23 mouse cellular contexts compared by ENCODE assay signal in the genomic region with DNA sequence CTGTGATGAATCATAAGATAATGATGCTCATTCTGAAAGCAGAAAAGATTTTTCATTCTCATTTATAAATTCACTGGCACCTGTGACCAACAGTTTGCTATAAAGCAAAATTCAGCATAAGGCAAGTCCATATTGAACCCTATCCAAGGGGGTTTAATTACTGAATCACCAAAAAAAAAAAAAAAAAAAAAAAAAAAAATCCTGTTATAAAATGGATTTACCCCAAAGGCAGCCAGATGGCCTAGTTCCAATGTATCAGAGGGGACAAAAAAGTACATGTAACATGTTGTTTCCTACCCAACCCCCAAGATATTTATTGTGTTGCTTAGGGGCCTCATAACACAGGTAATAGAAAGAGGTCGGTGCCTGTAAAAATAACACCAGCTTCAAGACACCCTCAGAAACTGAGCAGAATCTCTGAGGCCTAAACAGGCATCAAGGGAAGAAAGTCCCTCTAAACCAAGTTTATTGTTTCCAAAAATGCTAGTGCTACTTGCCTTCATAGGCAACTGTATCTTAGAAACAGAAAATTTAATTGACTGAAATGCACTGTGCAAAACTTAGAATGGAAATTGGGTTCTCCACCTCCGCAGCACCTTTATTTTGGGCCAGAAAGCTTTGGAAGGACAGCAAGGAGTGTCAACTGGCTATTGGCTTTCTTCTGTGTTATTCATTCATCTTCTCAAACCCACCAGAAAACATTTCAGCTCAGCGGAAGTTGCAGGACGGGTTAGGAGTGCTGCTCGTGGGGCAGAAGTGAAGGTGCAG.
DNase-seq lines count a peak whose midpoint lies in the region; ATAC-seq lines count a peak whose summit lies in the region.
"Had no signal": no experiment of that assay in that cellular context is flagged by ENCODE, and none has a peak within 500 bp of the region (broad histone marks: within the 10 kb centered on the region; RNA-seq: fewer than 3 reads in every experiment).

No protein-coding gene starts in this region.

- H3K4me3 ChIP-seq in forebrain, embryonic 14.5 days (ENCODE audit: low read depth, low read length), result no peak overlapping the region
- no peak overlapping the region for H3K4me3 ChIP-seq in forebrain, embryonic 16.5 days (replicated peaks; ENCODE audit: low read length)
- H3K4me3 ChIP-seq: embryonic facial prominence, embryonic 10.5 days; heart, adult 2 months; heart, embryonic 15.5 days; hindbrain, embryonic 13.5 days had no signal

- 91% methylated on average over 5 of the region's 5 CpGs for WGBS in forebrain, embryonic 14.5 days
- 87% methylated on average over 5 of the region's 5 CpGs for WGBS in forebrain, embryonic 16.5 days

- no peaks in the 10 kb centered on the region for H3K9me3 ChIP-seq in forebrain, embryonic 14.5 days (replicated peaks; ENCODE audit: control insufficient read depth, low read length)
- no peaks in the 10 kb centered on the region for H3K9me3 ChIP-seq in forebrain, embryonic 16.5 days (ENCODE audit: control insufficient read depth, low read length)
- H3K9me3 ChIP-seq: embryonic facial prominence, embryonic 10.5 days; heart, embryonic 15.5 days; hindbrain, embryonic 13.5 days had no signal

- H3K4me1 ChIP-seq in forebrain, embryonic 14.5 days (ENCODE audit: control insufficient read depth, insufficient read depth, low read length), result no peaks in the 10 kb centered on the region
- no peaks in the 10 kb centered on the region; the same call in 1 of the 2 replicates for H3K4me1 ChIP-seq in forebrain, embryonic 16.5 days (replicated peaks; ENCODE audit: control insufficient read depth, insufficient read depth, low read length)
- H3K4me1 ChIP-seq: embryonic facial prominence, embryonic 10.5 days; heart, embryonic 15.5 days; hindbrain, embryonic 13.5 days had no signal

- H3K9ac ChIP-seq in forebrain, embryonic 14.5 days (ENCODE audit: low read length), result no peak overlapping the region
- H3K9ac ChIP-seq in forebrain, embryonic 16.5 days (replicated peaks; ENCODE audit: low read depth, low read length), result no peak overlapping the region
- H3K9ac ChIP-seq: heart, embryonic 15.5 days; hindbrain, embryonic 13.5 days had no signal

- H3K27me3 ChIP-seq in forebrain, embryonic 14.5 days (replicated peaks; ENCODE audit: control insufficient read depth, insufficient read depth, low read length), result no peaks in the 10 kb centered on the region
- H3K27me3 ChIP-seq in forebrain, embryonic 16.5 days (replicated peaks; ENCODE audit: control insufficient read depth, insufficient read depth, low read length), result no peaks in the 10 kb centered on the region
- H3K27me3 ChIP-seq: heart, embryonic 15.5 days; hindbrain, embryonic 13.5 days had no signal

- H3K4me2 ChIP-seq in forebrain, embryonic 14.5 days (ENCODE audit: low read length), result no peak overlapping the region
- H3K4me2 ChIP-seq in forebrain, embryonic 16.5 days (ENCODE audit: low read length), result no peak overlapping the region
- H3K4me2 ChIP-seq: heart, embryonic 11.5 days; heart, embryonic 15.5 days; hindbrain, embryonic 13.5 days had no signal

- H3K36me3 ChIP-seq in forebrain, embryonic 14.5 days (ENCODE audit: control insufficient read depth, insufficient read depth, low read length), result no peaks in the 10 kb centered on the region
- no peaks in the 10 kb centered on the region for H3K36me3 ChIP-seq in forebrain, embryonic 16.5 days (ENCODE audit: control insufficient read depth, insufficient read depth)
- H3K36me3 ChIP-seq: embryonic facial prominence, embryonic 10.5 days; G1E; heart, embryonic 15.5 days; hindbrain, embryonic 13.5 days had no signal

- no peak overlapping the region for H3K27ac ChIP-seq in forebrain, embryonic 14.5 days (ENCODE audit: low read depth, low read length)
- H3K27ac ChIP-seq in forebrain, embryonic 16.5 days (ENCODE audit: low read length), result no peak overlapping the region
- H3K27ac ChIP-seq: embryonic facial prominence, embryonic 10.5 days; heart, adult 2 months; heart, embryonic 15.5 days; hindbrain, embryonic 13.5 days; hindbrain, postnatal 0 days had no signal

- intact Hi-C loops in left cerebral cortex, postnatal 14 days (cut with DNase I), result no loop called here

- no peak for ATAC-seq in forebrain, embryonic 14.5 days
- no peak for ATAC-seq in forebrain, embryonic 16.5 days
- ATAC-seq: CD4-positive, CD25-positive, alpha-beta regulatory T cell, adult 4 months; hindbrain, postnatal 0 days had no signal

- peak; percentile 69 for DNase-seq in forebrain, embryonic 14.5 days (ENCODE audit: low spot score)
- peak; percentile 19 to 50 for DNase-seq in left cerebral cortex, postnatal 14 days (ENCODE audit: low spot score in 2 of 2)
- DNase-seq in left cerebral cortex, adult 11 months (ENCODE audit: low spot score), result no peak
- peak; percentile 26 to 58 for DNase-seq in right cerebral cortex, postnatal 10 days (ENCODE audit: low spot score in 2 of 2)
- no peak for DNase-seq in right cerebral cortex, postnatal 25 days
- DNase-seq in telencephalon, adult 2 months (ENCODE audit: low read depth, low spot score), result peak; percentile 64
- DNase-seq in ovary, postnatal 36 days (ENCODE audit: low spot score), result no peak
- DNase-seq: adrenal gland, adult 8-10 months; B cell, adult 2 months; cerebellum, adult 18-20 months; cerebellum, adult 9-11 months; cerebellum, postnatal 36 days; gastrocnemius, postnatal 10 days; heart, adult 2 months; heart, postnatal 14 days had no signal

Comparison
In these comparisons a context has a peak if more than half of its experiments do, and no peak if none do; other contexts are left out.
1. DNase-seq: peak in forebrain, embryonic 14.5 days (single experiment), left cerebral cortex, postnatal 14 days (2 of 2), right cerebral cortex, postnatal 10 days (2 of 2) and telencephalon, adult 2 months (single experiment); none in left cerebral cortex, adult 11 months (single experiment), right cerebral cortex, postnatal 25 days (single experiment) and ovary, postnatal 36 days (single experiment).